Mouse (Mus musculus): Measurements from ENCODE around the gene Jsrp1.
"Not testable (repeated sequence)": the region's sequence is repeated elsewhere in the genome, so short reads cannot be mapped to it uniquely, and the experiment has no call there.

The Jsrp1 gene

GRCm38 (mm10) chr10:80835617-80836016, 22.3 kb upstream of the Jsrp1 start:
- in situ Hi-C loops (cut with MboI; ENCODE audit: unreplicated experiment in 2 of 2) = no loop called here

DNA sequence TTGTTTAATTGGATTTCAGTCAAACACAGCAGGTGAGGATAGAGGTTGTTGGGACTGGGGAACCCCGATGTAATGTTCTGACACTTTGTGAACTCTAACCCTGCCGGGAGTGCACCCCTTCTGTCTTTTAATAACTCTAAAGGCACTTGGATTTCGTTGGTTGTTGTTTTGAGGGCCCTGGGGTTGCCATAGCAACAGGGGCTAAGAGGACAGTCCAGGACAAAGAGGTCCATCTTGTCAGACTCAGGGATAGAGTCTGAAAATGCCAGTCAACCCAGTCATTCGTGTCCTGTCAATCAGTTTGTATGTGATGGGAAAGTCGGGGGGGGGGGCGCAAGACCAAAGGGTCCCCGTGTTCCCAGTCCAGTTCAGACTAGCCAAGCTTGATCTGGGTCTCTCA, 19.5 kb upstream of the Jsrp1 start:
- in situ Hi-C loops (cut with MboI; ENCODE audit: unreplicated experiment in 2 of 2) = no loop called here

DNA sequence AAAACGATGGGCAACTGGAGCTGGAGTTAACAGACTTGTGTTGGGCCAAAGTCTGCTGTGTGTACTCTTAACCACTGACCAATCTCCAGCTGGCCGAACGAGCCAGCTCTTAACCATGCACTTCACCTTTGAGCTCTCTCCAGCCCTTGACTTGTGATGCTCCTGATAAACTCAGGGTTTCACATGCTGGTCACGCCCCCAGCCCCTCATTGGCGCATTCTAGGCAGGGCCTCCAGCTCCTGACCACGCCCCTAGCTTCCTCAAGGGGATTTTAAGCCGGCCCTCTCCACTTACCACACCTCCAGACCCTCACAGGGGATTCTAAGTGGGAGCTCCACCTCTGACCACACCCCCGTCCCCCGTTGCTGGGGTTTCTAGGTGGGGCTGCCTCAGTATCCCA, 17.8 kb upstream of the Jsrp1 start:
- in situ Hi-C loops (cut with MboI; ENCODE audit: unreplicated experiment in 2 of 2) = no loop called here

DNA sequence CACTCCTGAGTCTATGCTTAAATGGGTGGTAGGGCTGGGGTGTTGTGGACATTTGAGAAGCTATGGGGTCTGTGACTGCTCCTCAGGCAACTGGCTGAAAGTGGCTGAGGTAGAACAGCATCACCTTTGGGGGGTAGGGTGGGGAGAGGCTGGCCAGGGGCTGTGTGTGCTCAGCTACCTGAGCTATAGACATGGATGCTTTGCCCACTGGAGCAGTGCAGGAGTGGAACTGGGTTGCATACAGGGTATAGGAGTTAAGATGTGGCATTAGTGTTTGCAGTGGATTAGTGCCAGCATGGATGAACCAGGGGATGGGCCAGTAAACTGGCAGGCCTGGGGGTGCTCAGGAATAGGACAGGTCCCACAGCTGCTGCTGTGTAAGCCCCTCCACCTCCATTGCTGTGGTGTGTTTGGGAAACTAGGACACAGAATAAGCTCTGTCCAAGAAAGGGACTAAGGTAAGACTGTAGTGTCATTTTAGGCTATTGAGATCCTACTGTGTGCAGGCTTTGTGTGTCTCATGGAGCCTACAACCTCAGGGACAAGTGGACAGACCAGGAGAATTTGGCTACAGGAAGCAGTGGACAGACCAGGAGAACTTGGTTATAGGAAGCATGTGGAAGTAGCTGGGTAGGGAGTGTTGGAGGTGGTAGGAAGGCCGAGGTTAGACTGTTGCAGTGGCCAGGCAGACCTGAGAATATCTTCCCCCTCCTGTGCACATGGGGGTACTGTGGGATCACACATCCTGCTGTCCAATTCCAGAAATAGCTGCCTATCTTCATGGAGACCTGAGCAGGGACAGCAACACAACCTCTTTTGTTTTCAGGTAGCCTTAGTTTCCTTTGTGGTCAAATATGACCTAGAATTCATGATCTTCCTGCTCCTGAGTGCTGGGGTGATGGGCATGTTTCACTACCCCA, 16.3 kb upstream of the Jsrp1 start:
- in situ Hi-C loops (cut with MboI; ENCODE audit: unreplicated experiment in 2 of 2) = no loop called here

DNA sequence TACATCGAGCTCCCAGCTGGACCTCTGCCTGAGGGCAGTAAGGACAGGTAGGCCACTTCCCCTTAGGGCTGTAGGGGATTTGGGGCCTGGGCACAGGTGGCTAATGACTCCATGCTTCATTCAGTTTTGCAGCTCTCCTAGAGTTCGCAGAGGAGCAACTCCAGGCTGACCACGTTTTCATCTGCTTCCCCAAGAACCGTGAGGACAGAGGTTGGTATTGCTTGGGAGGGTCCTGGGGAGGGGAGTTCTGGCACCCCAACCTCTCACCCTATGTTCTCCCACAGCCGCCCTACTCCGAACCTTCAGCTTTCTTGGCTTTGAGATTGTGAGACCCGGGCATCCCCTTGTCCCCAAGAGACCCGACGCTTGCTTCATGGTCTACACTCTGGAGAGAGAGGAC, 15.3 kb upstream of the Jsrp1 start:
- in situ Hi-C loops (cut with MboI; ENCODE audit: unreplicated experiment in 2 of 2) = not testable (repeated sequence)

DNA sequence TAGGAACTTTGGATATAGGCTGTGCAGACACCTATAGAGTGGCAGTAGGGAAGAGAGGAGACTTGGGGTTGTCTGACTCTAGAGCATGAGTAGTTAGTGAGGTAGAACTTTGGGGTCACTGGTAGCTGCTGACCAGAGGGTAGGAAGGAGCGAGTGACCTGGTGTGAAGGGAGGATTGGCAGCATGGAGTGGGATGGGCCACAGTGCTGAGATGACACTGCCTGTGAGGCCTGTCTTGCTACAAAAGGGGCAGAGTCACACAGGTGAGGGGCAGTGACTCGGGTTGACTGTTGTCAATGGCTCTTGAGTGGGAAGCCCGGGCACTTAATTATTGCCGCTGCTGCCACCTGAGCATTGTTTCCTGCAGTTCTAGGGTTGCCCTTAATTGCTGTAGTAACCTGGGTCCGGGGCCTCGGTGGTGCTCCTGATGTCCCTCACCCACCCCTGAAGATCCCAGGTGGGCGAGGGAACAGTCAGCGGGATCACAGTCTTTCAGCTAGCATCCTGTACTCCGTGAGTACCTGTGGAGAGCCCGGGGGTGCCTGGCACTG, 14.6 kb upstream of the Jsrp1 start:
- in situ Hi-C loops (cut with MboI; ENCODE audit: unreplicated experiment in 2 of 2) = no loop called here

- in situ Hi-C loops (cut with MboI; ENCODE audit: unreplicated experiment in 2 of 2) = no loop called here
Observed at GRCm38 (mm10) chr10:80827063-80827869, 14.0 kb upstream of the Jsrp1 start.

DNA sequence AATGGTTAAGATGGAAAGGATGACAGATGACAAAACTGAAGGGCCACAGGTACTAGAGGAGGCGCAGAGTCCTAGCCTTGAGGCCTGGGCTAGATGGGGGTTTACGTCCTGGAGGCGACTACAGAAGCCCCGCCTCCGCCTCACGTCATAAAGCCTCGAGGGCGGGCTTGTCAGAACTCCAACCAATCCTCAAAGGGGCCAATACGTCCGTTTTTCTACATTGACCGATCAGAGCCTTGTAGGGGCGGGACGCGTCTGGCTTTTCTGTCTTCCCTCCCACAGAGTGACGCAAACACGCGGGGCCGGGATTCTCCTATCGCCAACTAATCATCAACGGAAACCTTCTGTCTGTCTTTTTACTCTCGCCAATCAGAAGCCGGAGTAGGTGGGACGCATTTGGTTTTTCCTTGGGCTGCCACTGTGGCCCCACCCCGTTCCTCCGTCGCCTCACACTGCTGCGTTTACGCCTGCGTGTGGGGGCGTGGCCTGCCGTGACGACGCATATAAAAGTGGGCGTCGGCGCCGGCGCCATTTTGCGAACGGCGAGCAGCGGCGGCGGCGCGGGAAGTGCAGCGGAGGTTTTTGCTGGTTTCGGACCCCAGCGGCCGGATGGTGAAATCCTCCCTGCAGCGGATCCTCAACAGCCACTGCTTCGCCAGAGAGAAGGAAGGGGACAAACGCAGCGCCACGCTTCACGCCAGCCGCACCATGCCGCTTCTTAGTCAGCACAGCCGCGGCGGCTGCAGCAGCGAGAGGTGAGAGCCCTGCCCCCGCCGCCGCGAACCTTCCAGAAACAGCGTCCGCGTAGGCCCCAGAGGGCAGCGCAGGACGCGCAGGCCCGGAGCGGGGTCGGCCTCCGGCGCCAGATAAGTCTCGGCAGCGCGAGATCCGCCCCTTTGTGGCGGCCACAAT, 13.1 kb upstream of the Jsrp1 start, which contains the start of gene Oaz1:
Gene Oaz1, plus strand, starts transcription at position 506 of the 912 bp plus-strand sequence.
- in situ Hi-C loops (cut with MboI; ENCODE audit: unreplicated experiment in 2 of 2) = no loop called here

- in situ Hi-C loops (cut with MboI; ENCODE audit: unreplicated experiment in 2 of 2) = loop anchor here (5.0 kb wide), 3 partner anchors 52 to 167 kb away; no protein-coding TSS in a partner anchor
Observed at GRCm38 (mm10) chr10:80824827-80825226, 11.5 kb upstream of the Jsrp1 start.

- in situ Hi-C loops (cut with MboI; ENCODE audit: unreplicated experiment in 2 of 2) = loop anchor here (5.0 kb wide), 3 partner anchors 53 to 168 kb away; no protein-coding TSS in a partner anchor
Observed at GRCm38 (mm10) chr10:80823847-80824643, 10.7 kb upstream of the Jsrp1 start.

DNA sequence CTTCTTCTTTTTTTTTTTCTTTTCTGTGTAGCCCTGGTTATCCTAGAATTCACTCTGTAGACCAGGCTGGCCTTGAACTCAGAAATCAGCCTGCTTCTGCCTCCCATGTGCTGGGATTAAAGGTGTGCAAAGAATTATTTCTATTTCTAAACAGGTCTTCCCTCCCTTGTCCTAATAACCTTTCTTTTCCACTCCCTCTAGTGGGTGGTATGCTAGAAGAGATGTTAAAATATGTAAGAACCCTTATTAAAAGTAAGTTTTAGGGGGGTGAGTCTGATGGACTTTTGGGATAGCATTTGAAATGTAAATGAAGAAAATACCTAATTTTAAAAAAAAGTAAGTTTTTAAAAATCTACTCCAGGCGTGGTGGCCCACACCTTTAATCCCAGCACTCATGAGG, 10.0 kb upstream of the Jsrp1 start:
- in situ Hi-C loops (cut with MboI; ENCODE audit: unreplicated experiment in 2 of 2) = loop anchor here (5.0 kb wide), 3 partner anchors 54 to 169 kb away; no protein-coding TSS in a partner anchor

DNA sequence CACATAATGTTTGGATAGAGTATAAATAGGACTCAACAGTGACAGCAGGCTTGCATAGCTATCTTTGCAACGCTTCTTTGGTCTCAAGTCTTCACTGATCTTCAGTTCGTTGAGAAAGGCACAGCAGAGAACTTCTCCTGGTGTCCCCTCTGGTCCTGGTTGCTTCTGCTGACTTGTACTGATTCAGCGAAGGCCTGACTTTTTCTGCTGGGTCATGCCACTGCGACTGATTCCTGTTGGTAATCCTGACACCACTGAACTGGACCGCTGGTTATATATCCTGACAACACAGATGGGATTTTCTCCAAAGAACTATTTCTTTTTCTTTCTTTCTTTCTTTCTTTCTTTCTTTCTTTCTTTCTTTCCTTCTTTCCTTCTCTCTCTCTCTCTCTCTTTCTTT, 9.2 kb upstream of the Jsrp1 start:
- in situ Hi-C loops (cut with MboI; ENCODE audit: unreplicated experiment in 2 of 2) = loop anchor here (5.0 kb wide), 3 partner anchors 55 to 170 kb away; no protein-coding TSS in a partner anchor

GRCm38 (mm10) chr10:80821991-80822390, 8.7 kb upstream of the Jsrp1 start:
- in situ Hi-C loops (cut with MboI; ENCODE audit: unreplicated experiment in 2 of 2) = loop anchor here (5.0 kb wide), 3 partner anchors 55 to 170 kb away; no protein-coding TSS in a partner anchor

- in situ Hi-C loops (cut with MboI; ENCODE audit: unreplicated experiment in 2 of 2) = no loop called here
Observed at GRCm38 (mm10) chr10:80819406-80819805, 6.1 kb upstream of the Jsrp1 start.

DNA sequence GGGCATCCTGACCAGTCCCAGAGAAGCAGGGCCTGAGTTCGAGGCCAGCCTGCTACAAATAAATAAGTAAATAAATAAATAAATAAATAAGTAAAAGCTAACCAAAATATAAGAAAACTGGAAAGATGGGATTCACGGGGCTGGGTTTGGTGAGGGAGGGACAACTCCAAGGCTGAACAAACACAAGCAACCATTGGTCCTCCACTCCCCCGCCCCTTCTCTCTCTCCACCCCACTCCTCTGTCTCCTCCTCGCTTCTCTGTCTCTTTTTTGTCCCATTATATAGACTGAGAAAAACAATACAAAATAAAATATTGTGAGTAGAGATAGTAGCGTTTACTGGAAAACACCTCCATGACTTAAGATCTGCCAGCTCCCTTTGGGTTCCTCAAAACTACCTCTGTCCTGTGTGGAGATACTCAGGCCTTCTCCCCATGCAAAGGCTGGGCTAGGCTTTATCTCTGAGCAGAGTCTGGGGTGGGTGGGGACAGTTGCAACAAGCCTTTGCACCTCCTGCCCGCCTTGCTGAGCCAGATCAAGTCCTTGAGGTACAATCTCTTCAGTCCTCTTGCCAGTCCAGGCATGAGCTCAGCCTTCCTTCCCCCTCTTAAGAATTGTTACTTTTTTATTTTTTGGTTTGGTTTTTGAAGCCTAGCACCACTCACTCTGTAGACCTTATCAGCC, 5.4 kb upstream of the Jsrp1 start:
- in situ Hi-C loops (cut with MboI; ENCODE audit: unreplicated experiment in 2 of 2) = no loop called here

DNA sequence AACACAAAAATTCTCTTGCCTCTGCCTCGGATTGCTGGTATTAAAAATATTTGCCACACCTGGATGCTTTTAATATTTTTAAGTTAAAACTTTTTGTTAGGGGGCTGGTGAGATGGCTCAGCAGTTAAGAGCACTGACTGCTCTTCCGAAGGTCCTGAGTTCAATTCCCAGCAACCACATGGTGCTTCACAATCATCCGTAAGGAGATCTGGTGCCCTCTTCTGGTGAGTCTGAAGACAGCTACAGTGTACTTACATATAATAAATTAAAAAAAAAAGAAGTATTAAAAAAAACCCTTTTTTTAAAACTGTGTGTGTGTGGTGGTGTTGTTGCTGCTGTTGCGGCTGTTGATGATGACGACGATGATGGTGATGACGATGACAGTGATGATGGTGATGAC, 4.7 kb upstream of the Jsrp1 start:
- in situ Hi-C loops (cut with MboI; ENCODE audit: unreplicated experiment in 2 of 2) = not testable (repeated sequence)

DNA sequence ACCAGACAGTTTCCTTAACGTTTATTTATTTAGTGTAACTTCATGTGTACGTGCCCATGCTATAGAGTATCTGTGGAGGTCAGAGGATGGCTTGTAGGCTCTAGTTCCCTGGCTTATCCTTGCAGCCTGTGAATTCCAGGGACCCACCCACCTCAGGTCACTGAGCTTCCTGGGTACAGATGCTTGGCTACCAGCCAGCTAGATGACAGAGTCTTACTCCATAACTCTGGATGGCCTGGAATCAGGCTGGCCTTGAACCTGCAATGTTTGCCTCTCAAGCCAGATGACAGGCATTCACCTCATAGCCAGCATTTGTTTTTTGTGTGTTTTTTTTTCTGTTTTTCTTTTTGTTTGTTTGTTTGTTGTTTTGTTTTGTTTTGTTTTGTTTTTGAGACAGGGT, 3.9 kb upstream of the Jsrp1 start:
- in situ Hi-C loops (cut with MboI; ENCODE audit: unreplicated experiment in 2 of 2) = no loop called here

DNA sequence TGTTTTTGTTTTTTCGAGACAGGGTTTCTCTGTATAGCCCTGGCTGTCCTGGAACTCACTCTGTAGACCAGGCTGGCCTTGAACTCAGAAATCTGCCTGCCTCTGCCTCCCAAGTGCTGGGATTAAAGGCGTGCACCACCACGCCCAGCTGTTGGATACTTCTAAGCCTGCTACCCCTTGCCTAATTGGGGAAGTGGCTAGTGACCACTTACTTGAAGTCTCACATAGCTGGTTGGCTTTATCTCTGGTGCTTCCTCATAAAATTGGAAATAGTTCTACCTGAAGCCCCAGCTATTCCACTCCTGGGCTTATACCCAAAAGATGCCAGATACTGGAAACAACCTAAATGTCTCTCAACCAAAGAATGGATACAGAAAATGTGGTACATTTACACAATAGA, 3.0 kb upstream of the Jsrp1 start:
- in situ Hi-C loops (cut with MboI; ENCODE audit: unreplicated experiment in 2 of 2) = not testable (repeated sequence)
